Mouse (Mus musculus): ENCODE data around the gene Prkag1. TPM values are rescaled to one million over a fixed set of nuclear protein-coding genes. Genes with fewer than 3 reads are reported as not detected.
A peak's percentile ranks its signal among the peaks of the same experiment; 100 is the strongest.

Gene Prkag1
- total RNA-seq (2021) = 10 to 100 TPM; 51.2 to 51.3 TPM

GRCm38 (mm10) chr15:98830736-98831683 is at the start of gene Prkag1:
Gene Prkag1, minus strand, starts transcription at chr15:98831521.
- DNase-seq (ENCODE audit: extremely low spot score in 1 of 2, low spot score in 1 of 2) = peak; percentile 89 to 90

GRCm38 (mm10) chr15:98877331-98877730 is 46.0 kb upstream of the Prkag1 start:
- DNase-seq (ENCODE audit: extremely low spot score in 1 of 2, low spot score in 1 of 2) = peak in 1 of 2 experiments; percentile 60

- DNase-seq (ENCODE audit: extremely low spot score in 1 of 2, low spot score in 1 of 2) = peak; percentile 85 to 93
These were observed 40.9 kb upstream of the Prkag1 start for GRCm38 (mm10) chr15:98871916-98872888.

- no peak for DNase-seq (ENCODE audit: extremely low spot score in 1 of 2, low spot score in 1 of 2)
These were observed 40.0 kb upstream of the Prkag1 start, which contains the start of gene Kmt2d for GRCm38 (mm10) chr15:98871070-98871915. Gene Kmt2d, minus strand, starts transcription at chr15:98871204.

- DNase-seq (ENCODE audit: extremely low spot score in 1 of 2, low spot score in 1 of 2) = peak in 1 of 2 experiments; percentile 35
These were observed 39.1 kb upstream of the Prkag1 start for GRCm38 (mm10) chr15:98870179-98871069.

GRCm38 (mm10) chr15:98869342-98870178 is 38.2 kb upstream of the Prkag1 start:
- no peak for DNase-seq (ENCODE audit: extremely low spot score in 1 of 2, low spot score in 1 of 2)

- peak in 1 of 2 experiments; percentile 6 for DNase-seq (ENCODE audit: extremely low spot score in 1 of 2, low spot score in 1 of 2)
These were observed 37.2 kb upstream of the Prkag1 start for GRCm38 (mm10) chr15:98868346-98869063.

GRCm38 (mm10) chr15:98867321-98867720 is 36.0 kb upstream of the Prkag1 start:
- DNase-seq (ENCODE audit: extremely low spot score in 1 of 2, low spot score in 1 of 2) = peak in 1 of 2 experiments; percentile 21

GRCm38 (mm10) chr15:98866501-98866900 is 35.2 kb upstream of the Prkag1 start:
- DNase-seq (ENCODE audit: extremely low spot score in 1 of 2, low spot score in 1 of 2) = no peak

- peak in 1 of 2 experiments; percentile 6 for DNase-seq (ENCODE audit: extremely low spot score in 1 of 2, low spot score in 1 of 2)
These were observed 34.5 kb upstream of the Prkag1 start for GRCm38 (mm10) chr15:98865771-98866170.

GRCm38 (mm10) chr15:98864951-98865350 is 33.6 kb upstream of the Prkag1 start:
- no peak for DNase-seq (ENCODE audit: extremely low spot score in 1 of 2, low spot score in 1 of 2)

GRCm38 (mm10) chr15:98863451-98863958 is 32.2 kb upstream of the Prkag1 start:
- DNase-seq (ENCODE audit: extremely low spot score in 1 of 2, low spot score in 1 of 2) = no peak

GRCm38 (mm10) chr15:98861701-98862410 is 30.5 kb upstream of the Prkag1 start:
- DNase-seq (ENCODE audit: extremely low spot score in 1 of 2, low spot score in 1 of 2) = no peak

GRCm38 (mm10) chr15:98860921-98861320 is 29.6 kb upstream of the Prkag1 start:
- no peak for DNase-seq (ENCODE audit: extremely low spot score in 1 of 2, low spot score in 1 of 2)

GRCm38 (mm10) chr15:98859319-98860043 is 28.2 kb upstream of the Prkag1 start:
- no peak for DNase-seq (ENCODE audit: extremely low spot score in 1 of 2, low spot score in 1 of 2)

GRCm38 (mm10) chr15:98854214-98854613 is 22.9 kb upstream of the Prkag1 start:
- DNase-seq (ENCODE audit: extremely low spot score in 1 of 2, low spot score in 1 of 2) = no peak
